Mouse (Mus musculus): ENCODE results near the gene Lrpprc.

Lrpprc gene

DNA sequence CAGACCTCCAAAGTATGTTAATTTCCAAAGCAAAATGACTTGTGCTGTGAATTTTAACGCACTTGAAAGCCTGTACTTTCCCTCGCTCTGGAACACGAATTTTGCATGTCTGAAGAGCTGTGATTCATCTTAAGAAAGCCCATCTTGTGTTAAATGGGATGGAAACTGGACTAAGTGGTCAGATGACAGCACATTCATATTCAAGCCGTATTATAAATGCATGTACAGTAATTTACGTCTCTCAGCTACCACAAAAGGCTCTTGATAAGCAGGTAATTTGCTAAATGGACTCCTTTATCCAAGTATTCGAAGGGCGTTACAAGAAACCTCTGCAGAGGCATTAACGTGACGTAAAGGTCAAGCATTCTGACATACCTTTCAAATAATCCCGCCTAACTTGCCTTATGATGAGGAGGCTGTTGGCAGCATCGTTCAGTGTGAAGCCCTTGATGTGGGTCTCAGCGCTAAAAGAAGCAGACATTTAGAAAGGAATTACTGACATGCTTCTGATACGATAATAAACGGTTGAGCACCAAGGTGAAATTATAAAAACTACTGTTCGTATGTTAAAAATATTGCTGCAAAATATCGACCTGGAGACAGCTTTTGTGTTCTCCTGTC, 74.2 kb downstream of the Lrpprc start:
- DNase-seq (ENCODE audit: low spot score in 2 of 2): no peak

GRCm38 (mm10) chr17:84714930-84715329, 75.7 kb downstream of the Lrpprc start:
- no peak for DNase-seq (ENCODE audit: low spot score in 2 of 2)

DNA sequence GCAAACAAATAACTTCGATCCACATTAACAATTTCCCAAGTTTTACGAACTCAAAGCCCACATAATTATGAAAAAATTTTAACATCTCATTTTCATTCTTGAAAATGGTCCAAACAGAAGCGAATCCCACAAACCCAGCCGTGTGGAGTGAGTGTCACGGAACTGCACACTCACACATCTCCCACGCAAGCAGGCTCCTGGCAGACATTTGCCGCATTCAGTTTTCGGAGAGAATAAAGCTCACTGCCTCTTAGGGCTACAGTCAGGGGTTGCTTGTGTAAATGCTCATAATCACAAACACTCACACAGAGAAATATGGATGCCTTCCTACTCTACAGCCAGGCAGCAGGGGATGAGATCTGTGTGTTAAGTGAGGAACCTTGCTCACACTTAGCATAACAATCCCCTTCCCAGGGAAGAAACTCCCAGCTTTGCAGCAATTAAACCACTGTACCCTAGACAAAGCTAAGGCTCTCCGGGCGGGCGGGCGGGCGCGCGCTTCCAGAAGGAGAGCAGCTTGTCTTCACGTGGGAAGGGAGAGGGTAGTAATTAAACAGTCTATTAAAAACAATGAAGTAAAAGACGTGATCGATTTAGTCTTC, 76.9 kb downstream of the Lrpprc start:
- no peak for DNase-seq (ENCODE audit: low spot score in 2 of 2)

DNA sequence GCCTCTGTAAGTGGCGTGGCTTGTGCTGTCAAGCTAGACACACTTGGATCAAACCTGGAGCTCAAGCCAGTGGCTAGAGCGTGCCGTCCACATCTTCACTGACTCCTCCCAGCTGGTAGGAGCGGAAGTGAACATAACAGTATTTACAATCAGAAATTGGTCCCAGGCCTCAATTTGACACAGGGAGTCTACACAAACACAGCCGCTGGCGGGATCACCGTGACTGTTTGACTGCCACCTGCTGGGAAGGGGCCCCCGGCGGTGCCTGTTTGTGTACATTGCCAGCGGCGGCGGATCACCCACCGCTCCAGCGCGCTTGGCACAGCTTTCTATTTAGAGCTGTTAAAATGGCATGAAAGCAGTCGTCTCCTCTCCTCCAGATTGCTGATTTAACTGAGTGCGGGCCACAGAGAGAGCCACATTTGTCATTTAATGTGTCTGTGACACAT, 81.2 kb downstream of the Lrpprc start:
- peak; percentile 38 to 50 for DNase-seq (ENCODE audit: low spot score in 2 of 2)

DNA sequence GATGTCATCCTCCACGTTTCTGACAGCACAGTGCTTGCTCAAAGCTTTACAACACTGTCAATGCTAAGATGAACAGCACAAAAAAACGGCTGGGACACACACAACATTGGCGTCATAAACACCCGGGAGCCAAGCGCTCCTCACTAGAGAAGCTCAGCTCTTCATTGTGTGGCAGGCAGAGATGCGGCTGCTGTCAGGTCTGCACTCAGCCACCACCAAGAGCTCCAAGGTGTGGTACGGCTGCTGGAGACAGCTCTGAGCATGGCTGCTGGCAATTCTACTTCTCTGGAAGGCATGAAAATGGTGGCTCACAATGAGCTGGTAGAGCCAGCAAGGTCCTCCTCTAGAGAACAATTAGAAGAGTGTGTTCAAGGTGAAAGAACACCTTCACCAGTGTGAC, 81.8 kb downstream of the Lrpprc start:
- DNase-seq (ENCODE audit: low spot score in 2 of 2): no peak

- no peak for DNase-seq (ENCODE audit: low spot score in 2 of 2)
These were observed 83.2 kb downstream of the Lrpprc start for GRCm38 (mm10) chr17:84707407-84707806.

GRCm38 (mm10) chr17:84698727-84699126, 91.9 kb downstream of the Lrpprc start:
- peak in 1 of 2 experiments; percentile 63 for DNase-seq (ENCODE audit: low spot score in 2 of 2)

- DNase-seq (ENCODE audit: low spot score in 2 of 2): no peak
These were observed 94.1 kb downstream of the Lrpprc start for GRCm38 (mm10) chr17:84696537-84696936.

- DNase-seq (ENCODE audit: low spot score in 2 of 2): no peak
These were observed 96.8 kb downstream of the Lrpprc start for GRCm38 (mm10) chr17:84693741-84694140.

DNA sequence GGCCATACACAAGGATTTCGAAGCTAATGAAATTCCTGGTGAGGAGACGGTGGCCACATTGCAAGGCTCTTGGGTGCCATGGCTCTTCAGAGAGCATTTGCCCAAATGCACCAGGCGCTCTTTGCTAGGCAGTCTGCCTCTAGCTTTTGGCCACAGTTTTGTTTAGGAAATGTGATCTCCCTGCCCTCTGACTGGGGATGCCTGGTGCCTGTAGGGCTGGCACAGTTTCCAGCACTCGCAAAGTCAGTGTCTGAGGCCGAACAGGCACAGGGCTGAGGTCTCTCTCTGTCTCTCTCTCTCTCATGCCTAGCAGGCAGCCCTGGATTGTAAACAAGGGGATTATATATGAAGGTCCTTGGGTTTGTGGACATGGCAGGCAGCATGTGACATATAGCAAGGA, 100.5 kb downstream of the Lrpprc start:
- DNase-seq (ENCODE audit: low spot score in 2 of 2): no peak

DNA sequence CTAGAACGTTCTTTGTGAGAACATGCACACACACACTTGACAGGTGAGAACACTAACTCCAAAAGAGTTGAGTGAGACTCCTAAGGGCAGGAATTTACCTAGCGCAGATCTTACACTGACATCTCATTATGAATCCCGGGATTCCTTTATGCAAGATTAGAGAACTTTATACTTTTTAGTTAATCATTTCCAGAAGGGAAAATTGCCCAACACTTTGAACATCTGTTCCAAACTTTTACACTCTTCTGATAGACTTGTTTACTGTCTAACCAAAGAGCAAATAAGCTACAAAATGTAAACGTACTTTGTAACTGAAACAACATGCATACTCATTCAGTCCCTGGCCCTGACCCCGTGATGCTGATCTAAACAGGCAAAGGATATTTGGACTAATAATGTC, 101.3 kb downstream of the Lrpprc start:
- DNase-seq (ENCODE audit: low spot score in 2 of 2): no peak

DNA sequence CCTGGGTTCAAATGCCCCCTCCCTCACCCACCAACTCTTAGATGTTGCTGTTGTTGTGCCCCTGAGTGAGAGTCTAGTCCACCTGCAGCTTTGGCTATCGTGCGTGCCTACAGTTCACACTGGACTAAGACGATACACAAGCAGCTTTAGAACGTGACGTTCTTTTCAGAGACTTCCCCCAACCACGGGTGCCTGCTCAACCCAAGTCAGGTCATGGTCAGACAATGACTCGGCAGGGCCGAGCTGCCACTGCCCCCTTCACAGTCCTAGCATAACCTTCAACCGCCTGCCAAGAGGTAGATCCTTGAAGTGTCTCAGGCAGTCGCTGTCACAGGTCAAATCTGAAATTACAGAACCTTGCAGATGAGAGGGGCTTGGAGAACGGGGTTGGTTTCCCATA, 101.8 kb downstream of the Lrpprc start:
- no peak for DNase-seq (ENCODE audit: low spot score in 2 of 2)

GRCm38 (mm10) chr17:84687994-84688393, 102.6 kb downstream of the Lrpprc start:
- DNase-seq (ENCODE audit: low spot score in 2 of 2): no peak

- no peak for DNase-seq (ENCODE audit: low spot score in 2 of 2)
These were observed 105.3 kb downstream of the Lrpprc start for GRCm38 (mm10) chr17:84685286-84685685.

- no peak for DNase-seq (ENCODE audit: low spot score in 2 of 2)
These were observed 106.3 kb downstream of the Lrpprc start for GRCm38 (mm10) chr17:84684284-84684683.

DNA sequence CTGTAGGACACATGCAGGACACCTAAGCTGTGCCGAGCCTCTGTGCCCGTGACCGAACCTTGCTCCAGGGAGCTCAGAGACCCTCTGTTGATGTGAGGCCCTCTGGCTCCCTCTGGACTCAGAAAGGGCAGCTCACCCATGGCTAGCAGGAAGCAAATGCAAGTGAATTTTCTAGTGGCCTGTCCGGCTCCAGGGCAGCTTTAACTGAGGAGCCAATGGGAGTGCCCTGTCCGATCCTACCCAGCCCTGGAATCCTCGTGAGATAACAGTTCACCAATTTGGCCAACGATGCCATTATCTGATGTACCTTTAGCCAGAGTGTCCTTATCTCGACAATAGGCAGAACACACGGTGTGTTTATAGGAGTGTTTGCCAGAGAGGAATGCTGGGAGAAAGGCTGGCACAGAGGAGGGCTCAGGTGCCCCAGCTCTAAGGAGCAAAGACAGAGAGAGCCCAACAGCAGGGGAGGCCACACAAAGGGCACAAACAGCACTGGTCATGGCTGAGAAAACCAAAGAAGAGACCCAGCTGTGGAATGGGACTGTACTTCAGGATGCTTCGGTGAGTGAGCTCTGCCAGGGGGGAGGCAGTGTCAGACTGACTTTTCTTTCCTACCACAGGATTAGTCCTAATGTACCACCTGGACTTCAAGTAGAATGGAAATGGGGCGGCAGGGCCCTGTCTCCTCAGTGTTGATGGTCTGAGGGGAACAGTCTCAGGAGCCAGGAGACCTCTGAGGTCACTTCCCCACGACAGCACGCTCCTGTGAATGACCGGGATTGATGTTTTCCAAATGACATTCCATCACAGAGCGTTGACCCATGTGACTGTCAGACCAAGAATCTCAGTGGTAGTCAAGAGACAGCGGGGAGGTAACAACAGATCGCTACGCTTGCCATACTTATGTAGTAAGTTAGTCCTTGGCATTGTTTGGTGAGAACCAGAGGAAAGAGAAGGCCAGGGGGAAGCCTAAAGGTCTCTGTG, 107.6 kb downstream of the Lrpprc start, which contains the start of gene Abcg5:
Abcg5 (minus strand) TSS at position 278 of the 984 bp plus-strand sequence.
- DNase-seq (ENCODE audit: low spot score in 2 of 2): no peak

GRCm38 (mm10) chr17:84681670-84682069, 108.9 kb downstream of the Lrpprc start:
- no peak for DNase-seq (ENCODE audit: low spot score in 2 of 2)

GRCm38 (mm10) chr17:84677595-84677994, 113.0 kb downstream of the Lrpprc start:
- no peak for DNase-seq (ENCODE audit: low spot score in 2 of 2)

- no peak for DNase-seq (ENCODE audit: low spot score in 2 of 2)
These were observed 114.6 kb downstream of the Lrpprc start, which contains the start of gene Abcg8 for GRCm38 (mm10) chr17:84675951-84676366. Abcg8 (plus strand) TSS chr17:84676302.

DNA sequence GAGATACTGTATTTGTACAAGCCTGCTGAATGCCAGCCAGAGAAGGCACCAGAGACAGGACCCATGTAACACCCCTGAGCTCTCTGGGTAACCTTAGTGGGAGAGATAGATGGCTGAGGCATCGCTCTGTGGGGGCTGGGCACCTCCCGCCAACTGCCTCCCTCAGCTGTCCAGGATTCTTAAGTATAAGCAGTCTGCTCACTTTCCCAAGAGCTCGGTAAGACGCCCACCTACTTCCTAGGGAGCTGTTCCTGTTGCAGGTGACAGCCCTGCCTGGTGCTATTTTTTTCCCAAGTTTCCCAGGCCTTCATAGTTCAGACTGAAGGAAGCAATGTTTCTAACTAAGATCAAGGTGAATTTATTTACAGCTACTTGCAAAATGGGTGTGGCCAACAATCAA, 115.4 kb downstream of the Lrpprc start:
- DNase-seq (ENCODE audit: low spot score in 2 of 2): no peak

GRCm38 (mm10) chr17:84674048-84674447, 116.5 kb downstream of the Lrpprc start:
- DNase-seq (ENCODE audit: low spot score in 2 of 2): no peak

Data from frontal cortex, postnatal 10 days (tissue).